Mouse (Mus musculus) urinary bladder, adult 2 months (tissue): ENCODE measurements around the gene Cisd3. TPM values are rescaled to one million over a fixed set of nuclear protein-coding genes. Genes with fewer than 3 reads are reported as not detected.
A peak's percentile ranks its signal among the peaks of the same experiment; 100 is the strongest.
"Not testable (repeated sequence)": the region's sequence is repeated elsewhere in the genome, so short reads cannot be mapped to it uniquely, and the experiment has no call there.

Source experiments
- DNase-seq: peaks from one replicate; pipeline ENCODE4 v3.0.0; 2022; ENCODE audit warnings: low spot score
- polyA plus RNA-seq: library from polyadenylated mRNA; depleted of rRNA; stranded (reverse); fragments of >200 nt; gene quantifications from 2 replicates; pipeline ENCODE4 v1.2.3, GENCODE M21; 2012

The Cisd3 gene
- polyA plus RNA-seq, 1 experiment: 55.7 TPM

DNA sequence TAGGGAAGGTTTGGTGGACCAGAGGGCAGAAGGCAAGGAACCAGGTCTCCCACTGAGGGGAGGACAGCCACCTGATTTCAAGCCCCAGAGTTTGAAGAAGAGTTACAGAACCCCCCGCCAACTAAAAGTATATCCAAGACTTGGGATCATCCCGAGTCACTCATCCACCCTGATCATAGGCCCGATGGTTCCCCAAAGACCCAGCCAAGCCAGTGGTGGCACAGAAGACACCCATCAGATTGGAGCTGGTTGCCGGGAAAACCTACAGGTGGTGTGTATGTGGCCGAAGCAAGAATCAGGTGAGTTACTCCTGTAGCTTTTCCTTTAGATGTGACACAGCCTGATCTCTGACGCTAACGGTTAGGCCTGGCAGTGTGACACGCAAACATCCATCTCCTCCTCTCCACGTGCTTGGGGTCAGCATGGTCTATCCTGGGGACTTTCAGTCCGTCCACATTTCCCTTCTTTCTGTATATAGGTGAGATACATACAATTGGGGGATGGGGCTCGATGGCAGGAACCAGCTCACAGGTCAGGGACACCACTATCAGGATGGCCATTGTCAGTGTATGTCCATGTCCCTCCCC lies 789 bp downstream of the Cisd3 start:
- DNase-seq: no peak

DNA sequence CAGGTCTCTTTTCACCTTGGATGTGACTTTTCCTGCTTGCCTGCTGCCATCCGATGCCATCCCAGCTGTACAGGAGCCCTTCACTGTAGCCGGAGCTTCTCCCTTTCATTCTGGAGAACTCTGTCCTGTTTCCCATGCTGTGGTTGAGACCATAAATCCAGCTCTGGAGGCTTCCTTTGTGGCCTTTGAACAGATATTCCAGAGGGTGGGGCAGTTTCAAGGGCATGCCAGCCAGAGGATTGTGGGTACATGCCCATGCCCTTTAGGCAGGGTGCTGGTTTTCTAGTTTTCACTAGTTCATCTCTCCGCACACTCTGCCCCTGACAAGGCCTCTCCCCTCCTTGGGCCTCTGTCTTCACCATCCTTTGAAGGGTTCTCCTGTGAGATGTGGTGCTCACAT lies 1.4 kb downstream of the Cisd3 start:
- DNase-seq: no peak

DNA sequence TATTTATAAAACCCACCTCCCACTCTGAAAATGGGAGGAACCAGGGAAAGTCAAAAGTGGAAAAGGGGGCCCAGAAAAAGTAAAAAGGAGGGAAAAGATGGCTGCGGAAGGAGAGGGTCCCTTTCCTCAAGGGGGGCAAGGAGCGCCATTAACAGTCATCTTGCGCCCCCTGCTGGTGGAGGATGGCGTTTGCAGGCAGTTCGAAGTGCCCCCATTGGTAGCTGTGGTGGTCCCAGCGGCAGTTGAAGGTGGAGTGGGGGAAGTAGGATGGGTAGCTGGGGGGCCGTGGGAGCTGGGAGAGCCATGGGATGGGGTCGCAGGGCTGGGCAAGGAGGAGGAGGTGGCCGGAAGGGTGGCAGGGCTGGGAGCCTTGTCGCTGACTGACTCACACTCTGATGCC lies 4.2 kb downstream of the Cisd3 start:
- DNase-seq: no peak

DNA sequence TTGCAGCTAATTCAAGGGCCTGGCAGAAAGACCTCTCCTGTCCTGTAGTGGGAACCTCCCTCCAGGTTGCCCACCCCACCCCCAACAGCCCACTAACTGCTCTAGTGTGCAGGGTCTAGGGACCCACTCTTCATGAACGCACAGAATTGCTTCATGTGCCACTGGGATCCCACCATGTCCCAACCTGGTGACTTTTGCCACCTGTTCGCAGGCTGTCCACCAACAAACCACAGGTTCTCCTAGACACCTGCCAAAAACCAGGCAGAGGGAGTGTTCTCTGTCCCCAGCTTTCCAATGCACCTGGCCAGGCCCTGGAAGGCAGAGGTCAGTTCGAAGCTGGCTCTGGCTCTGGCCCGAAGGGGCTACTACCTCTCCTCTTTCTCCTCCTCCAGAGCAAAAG lies 8.8 kb downstream of the Cisd3 start:
- no peak for DNase-seq

DNA sequence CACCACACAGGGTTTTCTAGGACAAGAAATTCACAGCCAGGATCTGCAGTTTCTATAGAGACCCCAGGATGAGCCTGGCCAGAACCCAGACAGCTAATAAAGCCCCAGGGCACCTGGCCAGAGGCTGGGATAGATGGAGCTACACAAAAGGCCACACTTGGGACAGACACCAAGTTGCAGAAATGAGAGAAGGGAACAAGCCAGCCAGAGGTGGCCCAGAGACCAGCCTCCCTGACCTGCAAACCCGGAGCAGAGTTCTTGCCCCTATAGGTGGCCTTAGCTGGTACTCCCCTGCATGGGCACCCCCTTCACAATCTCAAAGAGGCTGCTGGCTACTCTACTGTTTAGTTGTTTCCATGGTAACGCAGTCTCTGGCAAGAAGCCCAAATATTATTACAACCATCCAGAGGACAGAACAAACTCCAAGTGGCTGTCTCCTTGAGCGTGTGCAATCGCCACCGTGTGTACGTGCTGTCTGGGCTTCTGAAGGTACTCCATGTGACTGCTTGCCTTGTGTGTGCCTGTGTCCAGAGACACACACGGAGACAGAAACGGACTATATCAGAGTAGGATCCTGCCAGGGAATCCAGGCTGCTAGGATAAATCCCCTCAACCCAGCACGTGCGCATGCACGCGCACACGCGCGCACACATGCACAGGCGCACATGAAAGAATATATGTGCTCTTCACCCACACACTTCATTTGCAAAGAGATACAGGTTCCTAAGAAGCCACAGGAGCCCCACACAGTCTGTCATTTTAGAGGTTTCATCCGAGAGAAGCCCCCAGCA lies 9.5 kb downstream of the Cisd3 start:
- no peak for DNase-seq

DNA sequence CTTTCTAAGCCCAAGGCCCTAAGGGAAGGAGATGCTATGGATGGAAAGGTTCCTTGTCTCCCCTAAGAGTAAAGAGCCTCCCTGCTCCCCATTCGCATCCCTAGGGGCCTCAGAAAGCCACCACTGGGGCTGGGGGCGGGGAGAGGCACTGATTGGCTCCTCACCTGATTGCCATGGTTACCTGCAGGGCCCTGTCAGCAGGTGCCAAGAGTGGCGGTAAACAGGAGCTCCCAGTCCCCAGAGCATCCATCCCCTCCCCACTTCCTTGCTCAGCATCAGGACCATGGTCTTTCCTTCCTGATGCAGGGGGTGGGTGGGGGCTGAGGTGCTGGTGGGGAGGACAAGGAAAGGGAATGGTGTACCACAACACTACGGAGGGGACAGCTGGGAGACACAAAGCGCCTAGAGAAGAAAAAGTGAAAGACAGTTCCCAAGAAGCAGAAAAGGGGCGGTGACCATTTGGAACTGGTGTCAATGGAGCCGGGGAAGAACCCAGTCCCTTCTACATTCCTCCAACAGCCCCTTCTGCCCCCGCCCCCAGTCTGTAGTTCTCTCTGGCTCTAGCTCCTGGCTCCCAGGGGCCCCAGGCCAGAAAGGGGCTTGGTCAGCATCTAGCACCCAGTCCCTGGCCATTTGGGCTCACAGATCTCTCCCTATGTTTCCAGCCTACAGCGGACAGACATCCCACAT lies 10.2 kb downstream of the Cisd3 start:
- no peak for DNase-seq

DNA sequence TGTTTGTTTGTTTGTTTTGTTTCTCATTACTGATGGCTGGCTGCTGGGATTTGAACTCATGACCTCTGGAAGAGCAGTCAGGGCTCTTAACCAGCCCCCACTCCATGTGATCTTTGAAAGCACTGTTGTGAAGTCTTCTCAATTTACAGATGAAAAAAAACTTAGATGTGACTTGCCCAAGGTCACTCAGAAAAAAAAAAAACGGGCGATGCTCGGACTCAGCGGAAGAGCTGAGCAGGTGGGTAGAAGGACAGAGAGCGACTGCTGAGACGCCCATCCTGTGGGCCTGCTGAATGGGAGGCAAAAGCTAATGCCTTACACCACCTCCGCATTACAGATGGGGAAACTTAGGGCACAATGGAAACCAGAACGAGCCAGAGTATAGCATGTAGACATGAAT lies 11.0 kb downstream of the Cisd3 start:
- DNase-seq: no peak

DNA sequence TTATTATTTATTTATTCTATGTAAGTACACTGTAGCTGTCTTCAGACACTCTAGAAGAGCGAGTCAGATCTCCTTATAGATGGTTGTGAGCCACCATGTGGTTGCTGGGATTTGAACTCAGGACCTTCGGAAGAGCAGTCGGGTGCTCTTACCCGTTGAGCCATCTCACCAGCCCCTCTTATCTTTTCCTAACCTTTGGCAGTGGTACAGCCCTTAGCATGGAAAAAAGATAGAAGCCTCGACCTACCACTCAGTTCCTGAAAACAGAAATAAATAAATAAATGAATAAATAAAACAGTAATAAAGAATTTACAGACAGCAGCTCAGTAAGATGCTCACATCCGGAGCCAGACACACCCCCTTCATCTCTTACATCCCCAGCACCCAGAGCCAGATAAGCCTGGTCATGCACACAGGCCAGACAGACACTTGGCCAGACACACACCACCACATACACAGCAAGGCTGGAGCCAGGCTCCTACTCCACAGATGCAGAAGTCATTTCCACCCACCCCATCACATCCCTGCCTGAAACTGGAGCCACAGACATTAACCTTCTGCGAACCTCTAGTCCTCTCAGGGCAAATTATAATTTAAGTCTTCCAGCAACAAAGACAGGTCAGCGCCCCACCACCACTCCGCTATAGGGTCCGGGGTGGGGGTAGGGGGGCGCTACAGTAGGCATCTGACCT lies 11.7 kb downstream of the Cisd3 start:
- DNase-seq: no peak

DNA sequence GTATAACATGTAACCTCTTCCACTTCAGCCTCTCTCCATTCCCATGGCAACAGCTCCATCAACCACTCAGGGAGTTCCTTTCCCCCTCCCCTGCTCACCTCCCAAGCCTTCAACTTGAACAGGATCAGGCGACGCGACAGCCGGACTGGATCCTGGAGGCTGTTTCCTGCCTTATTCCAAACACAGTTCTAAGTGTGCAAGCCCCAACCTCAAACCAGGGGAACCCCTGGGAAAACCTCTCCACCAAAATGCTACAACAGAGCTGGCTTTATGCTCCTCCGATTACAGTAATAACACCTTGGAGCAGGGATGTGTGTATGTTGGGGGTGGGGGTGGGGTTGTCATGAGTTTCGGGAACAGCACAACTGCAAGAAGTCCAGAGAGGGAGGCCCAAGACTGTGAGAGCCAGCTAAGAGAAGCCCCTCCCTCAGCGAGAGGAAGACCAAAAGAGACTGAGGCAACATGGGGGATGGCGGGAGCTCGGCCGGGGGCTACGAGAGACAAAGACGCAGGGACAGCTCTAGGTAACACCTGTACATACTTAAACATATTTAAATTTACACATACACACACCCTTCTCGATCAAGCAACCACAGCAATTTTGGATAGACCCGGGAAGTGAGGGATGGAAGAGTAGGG lies 12.4 kb downstream of the Cisd3 start:
- no peak for DNase-seq

DNA sequence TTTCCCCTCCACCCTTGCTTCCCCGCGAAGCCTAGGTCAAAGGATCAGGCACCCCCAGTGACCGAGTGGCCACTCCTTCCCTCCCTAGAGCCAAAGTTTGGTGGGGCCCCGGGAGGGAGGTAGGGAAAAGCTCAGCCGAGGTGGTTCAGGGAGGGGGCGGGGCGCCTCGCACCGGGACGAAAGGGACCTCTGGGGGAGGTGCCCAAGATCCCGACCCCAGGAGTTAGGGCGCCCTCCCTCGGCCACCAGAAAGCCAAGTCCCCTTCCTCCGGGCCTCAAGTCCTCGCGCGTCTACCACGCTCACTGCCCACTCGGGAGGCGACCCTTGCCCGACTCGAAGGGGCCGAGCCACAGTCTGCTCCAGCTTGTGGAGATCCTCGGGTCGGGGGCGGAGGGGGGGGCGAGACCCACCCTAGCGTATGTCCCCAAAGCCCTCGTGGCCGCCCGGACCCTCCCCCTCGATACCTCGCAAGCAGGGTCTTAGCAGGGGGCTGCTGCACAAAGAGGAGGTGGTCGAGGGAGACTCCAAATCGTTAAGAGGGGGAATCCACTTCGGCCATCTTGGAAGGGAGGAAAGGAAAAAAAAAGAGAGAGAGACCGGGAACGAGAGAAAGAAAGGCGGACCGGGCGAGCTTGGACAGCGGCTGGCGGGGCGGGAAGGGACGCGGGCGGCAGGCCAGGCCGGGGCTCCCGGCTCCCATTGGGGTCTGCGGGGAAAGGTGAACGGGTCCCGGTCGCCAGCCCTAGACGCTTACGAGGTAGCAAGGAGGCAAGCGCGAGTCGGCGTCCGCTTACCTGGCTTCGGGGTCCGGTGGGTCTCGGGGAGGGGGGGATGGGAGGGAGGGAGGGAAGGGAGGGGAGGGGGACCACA lies 13.3 kb downstream of the Cisd3 start:
- peak; percentile 66 for DNase-seq

DNA sequence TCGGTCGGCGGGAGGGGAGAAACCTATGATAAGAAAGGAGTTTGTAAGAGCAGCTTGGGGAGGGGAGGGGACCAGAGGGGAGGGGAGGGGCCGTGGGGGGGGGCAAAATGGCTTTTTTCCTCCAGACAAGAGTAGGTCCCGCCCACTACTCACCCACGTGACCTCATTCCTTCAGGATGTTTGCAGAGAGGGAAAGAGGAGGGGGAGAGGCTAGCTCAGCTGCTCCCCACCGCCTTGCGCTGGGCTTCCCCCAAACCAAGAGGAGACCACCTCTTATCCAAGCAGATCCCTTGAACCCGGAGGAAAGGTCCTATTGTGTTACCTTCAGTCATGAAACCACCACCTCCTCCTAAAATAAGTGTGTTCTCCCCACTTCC lies 14.0 kb downstream of the Cisd3 start:
- DNase-seq: peak; percentile 57

DNA sequence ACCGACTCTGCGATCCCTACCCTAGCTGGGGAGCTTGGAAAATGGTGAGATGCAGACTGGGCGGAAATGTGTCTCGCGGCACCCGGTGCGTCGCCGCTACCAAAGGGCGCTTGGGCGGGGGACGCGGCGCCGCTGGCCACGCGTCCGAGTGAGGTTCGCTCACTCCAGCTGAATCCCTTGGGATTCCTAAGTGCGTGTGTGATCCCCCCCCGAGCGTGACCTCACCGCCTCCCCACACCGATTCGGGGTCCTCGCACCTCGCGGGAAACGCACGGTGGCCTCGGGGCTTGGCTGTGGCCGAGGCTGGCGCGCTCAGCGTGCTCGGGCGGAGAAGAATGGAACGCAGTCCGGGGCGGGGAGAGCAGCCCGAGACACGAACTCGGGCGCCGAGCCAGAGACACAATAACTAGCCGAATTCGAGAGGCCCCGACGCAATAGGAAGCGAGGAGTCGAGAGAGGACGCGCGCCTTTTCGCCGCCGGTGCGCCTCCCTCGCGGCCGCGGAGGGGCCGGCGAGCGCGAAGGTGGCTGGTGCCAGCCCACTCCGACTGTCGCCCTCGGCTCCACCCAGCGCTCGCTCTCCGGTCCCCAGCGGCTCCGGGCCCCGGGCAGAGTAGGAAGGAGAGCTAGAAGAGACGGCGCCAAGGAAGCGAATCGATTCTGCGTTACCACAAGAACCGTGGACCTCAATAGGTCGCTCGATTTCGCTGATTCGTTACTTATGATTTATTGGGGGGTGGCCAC lies 14.5 kb downstream of the Cisd3 start, which contains the start of gene Pcgf2:
Gene Pcgf2 (minus strand): TSS at position 495 of the 743 bp plus-strand sequence.
- peak; percentile 80 for DNase-seq

DNA sequence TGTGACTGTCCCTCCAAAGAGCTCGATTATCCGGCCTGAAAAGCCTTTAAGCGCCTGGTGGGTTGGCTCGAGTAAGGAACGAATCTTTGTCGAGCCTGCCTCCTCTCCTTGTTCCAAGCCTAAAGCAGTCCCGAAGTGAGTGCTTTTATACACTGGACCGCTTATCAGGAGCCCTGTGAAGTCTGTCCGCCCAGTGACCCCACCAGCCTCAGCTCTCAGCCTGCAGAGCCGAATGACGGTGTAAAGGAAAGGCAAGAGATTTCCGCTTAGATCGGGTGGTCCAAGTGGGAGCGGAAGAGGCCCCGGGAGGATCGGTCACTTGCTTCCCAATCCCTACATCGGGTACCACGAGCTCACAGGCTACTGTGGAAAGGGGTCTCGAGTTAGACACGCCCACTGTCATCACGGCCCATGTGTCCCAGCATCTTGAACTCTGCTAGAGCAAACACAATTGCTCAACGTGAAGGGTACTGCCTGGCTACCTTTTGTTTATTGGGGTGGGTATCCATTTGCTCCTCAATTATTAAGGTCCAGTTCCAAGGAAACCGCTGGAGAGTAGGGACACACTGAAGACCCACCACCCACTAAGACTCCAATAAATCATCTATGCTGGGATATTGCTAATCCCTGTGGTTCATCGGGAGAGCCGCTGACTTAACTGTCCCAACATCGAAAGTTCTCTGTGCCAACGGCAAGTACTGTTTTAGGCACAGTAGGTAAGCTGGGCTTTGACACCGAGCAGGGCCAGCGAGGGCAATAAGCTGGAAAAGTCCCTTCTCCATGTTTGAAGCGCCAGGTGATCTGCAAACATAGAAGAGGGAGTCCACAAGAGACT lies 15.3 kb downstream of the Cisd3 start:
- DNase-seq: peak; percentile 37

DNA sequence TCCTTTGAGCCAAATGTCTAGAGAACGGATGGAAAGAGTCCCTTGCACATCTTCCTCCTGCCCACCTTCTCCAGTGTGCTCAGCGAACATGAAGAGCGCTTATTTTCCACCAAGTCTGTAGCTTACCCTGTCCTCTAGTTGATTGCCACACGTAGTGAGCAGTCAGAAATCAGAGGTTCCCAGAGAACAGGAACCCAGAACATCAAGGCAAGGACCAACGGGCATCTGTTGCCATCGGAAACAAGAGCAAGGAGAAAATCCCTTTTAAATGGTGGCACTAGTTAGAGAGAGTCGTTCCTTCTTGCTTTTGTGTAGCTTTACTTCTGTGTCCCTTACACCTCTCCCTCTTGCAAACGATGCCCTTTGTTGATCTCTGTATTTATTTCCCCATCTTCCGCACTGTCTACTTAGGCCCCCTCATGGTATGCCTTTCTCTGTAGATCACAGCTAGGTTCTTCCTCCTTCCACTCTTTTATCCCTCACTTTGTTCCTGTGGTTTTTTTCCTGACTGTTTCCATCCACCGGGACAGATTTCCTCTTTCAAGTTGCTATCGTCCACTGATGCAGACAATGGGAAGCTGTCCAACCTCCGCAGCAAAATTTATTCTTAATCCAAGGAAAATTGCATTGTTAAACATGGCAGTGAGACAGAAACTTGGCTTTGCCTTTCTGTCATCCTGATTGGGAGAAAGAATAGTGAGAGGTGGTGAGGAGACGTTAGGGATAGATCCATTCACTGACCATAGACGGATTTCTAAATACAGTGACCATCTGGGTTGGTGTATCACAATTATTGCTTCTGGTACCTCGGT lies 16.2 kb downstream of the Cisd3 start:
- no peak for DNase-seq

DNA sequence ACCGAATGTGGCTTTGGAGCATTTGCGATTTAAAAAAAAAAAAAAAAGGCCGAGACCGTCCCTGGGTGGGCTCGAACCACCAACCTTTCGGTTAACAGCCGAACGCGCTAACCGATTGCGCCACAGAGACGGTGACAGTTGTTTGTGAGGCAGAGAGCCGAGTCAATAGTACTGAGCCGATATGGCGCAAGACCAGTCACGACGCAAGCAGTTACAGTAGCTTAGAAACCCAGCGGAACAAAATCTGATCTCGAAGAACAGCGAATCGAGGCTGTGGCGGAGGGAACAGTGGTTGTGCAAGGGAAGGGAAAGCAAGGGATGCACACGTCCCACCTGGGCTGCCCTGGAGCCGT lies 16.7 kb downstream of the Cisd3 start:
- peak; percentile 91 for DNase-seq

DNA sequence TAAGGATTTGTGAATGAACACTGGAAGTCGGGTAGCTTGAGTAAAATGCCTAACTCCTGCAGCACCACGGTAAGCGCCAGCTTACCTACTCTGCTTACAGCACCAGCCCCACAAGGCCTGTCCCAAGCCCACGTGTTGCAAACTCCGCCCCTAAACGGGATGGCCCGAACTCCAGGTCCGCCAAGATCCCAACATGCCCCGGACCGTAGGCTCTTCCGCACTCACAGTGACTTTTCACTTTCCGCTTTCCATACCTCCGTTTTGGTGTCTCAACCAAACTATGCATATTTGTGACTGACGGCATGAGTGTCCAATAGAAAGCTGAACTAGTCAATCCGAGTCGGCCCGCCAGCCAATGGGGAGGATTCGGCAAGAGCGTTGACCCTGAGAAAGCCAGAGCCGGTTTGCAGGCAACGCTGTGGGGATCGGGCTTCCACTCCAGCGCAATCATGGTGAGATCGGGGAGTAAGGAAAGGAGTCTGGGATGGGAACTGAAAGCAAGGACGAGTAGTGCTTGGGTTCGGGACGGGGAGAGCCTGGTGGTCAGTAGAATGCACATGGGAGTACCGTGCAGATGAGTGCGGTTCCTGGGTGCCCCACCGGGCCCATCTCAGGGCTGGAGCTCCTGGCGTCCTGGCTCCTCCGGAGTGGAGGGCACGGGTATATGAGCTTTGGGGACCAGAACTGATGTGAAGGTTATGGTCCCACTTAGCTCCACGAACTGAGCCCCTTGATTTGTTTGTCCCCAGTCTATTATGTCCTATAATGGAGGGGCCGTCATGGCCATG lies 17.6 kb downstream of the Cisd3 start, which contains the start of gene Psmb3:
Gene Psmb3 (plus strand): TSS at position 361 of the 788 bp plus-strand sequence.
- peak; percentile 81 for DNase-seq

DNA sequence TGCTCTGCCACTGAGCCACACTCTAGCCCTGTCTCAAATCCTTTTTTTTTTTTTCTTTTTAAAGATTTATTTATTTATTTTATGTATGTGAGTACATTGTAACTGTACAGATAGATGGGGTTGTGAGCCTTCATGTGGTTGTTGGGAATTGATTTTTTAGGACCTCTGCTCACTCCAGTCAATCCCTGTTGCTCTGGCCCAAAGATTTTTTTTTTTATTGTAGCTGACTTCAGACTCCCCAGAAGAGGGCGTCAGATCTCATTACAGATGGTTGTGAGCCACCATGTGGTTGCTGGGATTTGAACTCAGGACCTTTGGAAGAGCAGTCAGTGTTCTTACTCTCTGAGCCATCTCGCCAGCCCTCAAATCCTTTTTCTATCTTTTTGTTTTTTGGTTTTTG lies 24.4 kb downstream of the Cisd3 start:
- DNase-seq: not testable (repeated sequence)
